21 mouse cellular contexts compared by ENCODE assay signal in the genomic region with DNA sequence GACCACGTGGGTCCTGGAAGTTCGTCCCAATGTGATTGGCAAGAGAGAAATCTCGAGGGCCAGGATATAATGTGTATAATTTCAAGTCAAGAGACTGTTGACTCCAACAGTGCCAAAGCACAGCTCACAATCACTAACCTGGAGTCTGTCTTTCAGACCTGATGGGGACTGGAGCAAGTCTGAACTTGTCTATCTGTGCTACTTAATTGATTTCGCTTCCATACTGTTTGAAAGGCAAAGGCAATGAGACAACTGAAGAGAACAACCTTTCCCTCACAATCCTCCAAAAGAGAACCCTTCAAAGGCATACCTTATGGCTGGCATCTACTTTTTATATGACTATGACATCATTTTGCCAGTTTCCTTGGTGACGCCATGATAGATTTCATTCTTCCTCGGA.
DNase-seq lines count a peak whose midpoint lies in the region; ATAC-seq and TF ChIP-seq lines count a peak whose summit lies in the region.
"Had no signal": no experiment of that assay in that cellular context is flagged by ENCODE, and none has a peak within 500 bp of the region (broad histone marks: within the 10 kb centered on the region; RNA-seq: fewer than 3 reads in every experiment).

No protein-coding gene starts in this region.

- no peak overlapping the region for H3ac ChIP-seq in myocyte (ENCODE audit: control insufficient read depth, insufficient read length)

- TF ChIP-seq POLR2A in CH12.LX (IDR thresholded peaks at IDR 0.05; ENCODE audit: low read depth, low read length) (no peak), myocyte (IDR thresholded peaks at IDR 0.05; ENCODE audit: insufficient read length, low read depth) (no peak)
- no peak for TF ChIP-seq POLR2A in lung, adult 2 months (IDR thresholded peaks at IDR 0.05; ENCODE audit: borderline replicate concordance, extremely low read depth, low read depth, low read length)

- TF ChIP-seq RAD21 in CH12.LX (IDR thresholded peaks at IDR 0.05; ENCODE audit: low read depth, low read length), result no peak

- no peak overlapping the region for H3K27ac ChIP-seq in midbrain, embryonic 11.5 days (ENCODE audit: low read depth, low read length)
- no peak overlapping the region for H3K27ac ChIP-seq in midbrain, embryonic 14.5 days (replicated peaks; ENCODE audit: low read depth, low read length)
- no peak overlapping the region for H3K27ac ChIP-seq in CH12.LX (ENCODE audit: insufficient read depth, low read depth)

- H3K9ac ChIP-seq in midbrain, embryonic 11.5 days (ENCODE audit: low read length), result no peak overlapping the region
- H3K9ac ChIP-seq in midbrain, embryonic 14.5 days (replicated peaks; ENCODE audit: low read length), result no peak overlapping the region
- no peak overlapping the region for H3K9ac ChIP-seq in CH12.LX (ENCODE audit: insufficient read depth, low read depth)

- ATAC-seq in midbrain, embryonic 11.5 days (ENCODE audit: low FRiP score), result no peak
- no peak for ATAC-seq in midbrain, embryonic 14.5 days (ENCODE audit: low FRiP score, low TSS enrichment)
- ATAC-seq: activated CD4-positive, CD25-positive, alpha-beta regulatory T cell, adult 4 months; CD4-positive, CD25-positive, alpha-beta regulatory T cell, adult 4 months; Patski had no signal

- no peak for TF ChIP-seq CTCF in CH12.LX (conservative IDR thresholded peaks at IDR 0.05 in 1 of 2, IDR thresholded peaks at IDR 0.05 in 1 of 2; ENCODE audit: low read depth in 2 of 2, low read length in 2 of 2)
- no peak for TF ChIP-seq CTCF in lung, adult 2 months (IDR thresholded peaks at IDR 0.05; ENCODE audit: insufficient read depth, low read length)

- H3K4me2 ChIP-seq in midbrain, embryonic 11.5 days, result no peak overlapping the region
- no peak overlapping the region for H3K4me2 ChIP-seq in midbrain, embryonic 14.5 days (ENCODE audit: low read length)
- H3K4me2 ChIP-seq in CH12.LX (ENCODE audit: insufficient read depth, low read depth, poor library complexity, severe bottlenecking) (peak overlapping the region; percentile 26; the same call in 1 of the 2 replicates), myocyte (ENCODE audit: low read depth) (peak overlapping the region; percentile 15)

- DNase-seq in midbrain, embryonic 11.5 days (ENCODE audit: low spot score, missing footprints), result peak; percentile 56
- DNase-seq in midbrain, embryonic 14.5 days, result no peak
- no peak for DNase-seq in CH12.LX (ENCODE audit: extremely low read depth)
- no peak for DNase-seq in lung, adult 2 months
- no peak for DNase-seq in heart, adult 9 months (ENCODE audit: low spot score in 2 of 2)
- DNase-seq: adrenal gland, adult 2 months; adrenal gland, adult 8-10 months; adrenal gland, postnatal 10 days; adrenal gland, postnatal 14 days; adrenal gland, postnatal 25 days; adrenal gland, postnatal 36 days; B cell, adult 2 months; cerebellum, adult 11 months; cerebellum, adult 11-12 months; cerebellum, adult 18-20 months; cerebellum, adult 2 months had no signal

- WGBS in midbrain, embryonic 11.5 days, result 94% methylated on average over 6 of the region's 6 CpGs
- 90% methylated on average over 6 of the region's 6 CpGs for WGBS in midbrain, embryonic 14.5 days
- WGBS in lung, adult 2 months, result 78% methylated on average over 6 of the region's 6 CpGs

- in situ Hi-C loops in CH12.LX (cut with MboI; ENCODE audit: low pct_ligation_motif_present, low pct_unique_long_range_greater_than_20kb, low sequenced_read_pairs), result no loop called here

- H3K4me1 ChIP-seq in midbrain, embryonic 11.5 days (ENCODE audit: control insufficient read depth, insufficient read depth, low read length), result no peaks in the 10 kb centered on the region
- no peaks in the 10 kb centered on the region for H3K4me1 ChIP-seq in midbrain, embryonic 14.5 days (ENCODE audit: control insufficient read depth, insufficient read depth, low read length)
- H3K4me1 ChIP-seq in CH12.LX (ENCODE audit: control insufficient read depth in 1 of 2, insufficient read depth in 2 of 2), result peaks cover 6 to 35% of the 10 kb centered on the region in 2 experiments
- H3K4me1 ChIP-seq in lung, adult 2 months (ENCODE audit: control insufficient read depth, insufficient read depth, low read length), result no peaks in the 10 kb centered on the region

- no peaks in the 10 kb centered on the region for H3K36me3 ChIP-seq in midbrain, embryonic 11.5 days (ENCODE audit: control insufficient read depth, insufficient read depth, low read length)
- no peaks in the 10 kb centered on the region for H3K36me3 ChIP-seq in midbrain, embryonic 14.5 days (ENCODE audit: control insufficient read depth, insufficient read depth, low read length)
- H3K36me3 ChIP-seq in CH12.LX (replicated peaks in 1 of 2; ENCODE audit: control insufficient read depth in 1 of 2, insufficient read depth in 1 of 2, low read length in 1 of 2) (no peaks in the 10 kb centered on the region), myocyte (ENCODE audit: control insufficient read depth, insufficient read depth) (no peaks in the 10 kb centered on the region)
- H3K36me3 ChIP-seq: G1E had no signal

- dilution Hi-C loops in CH12.LX (cut with MboI; ENCODE audit: extremely low pct_ligation_motif_present, extremely low pct_unique_long_range_greater_than_20kb, low sequenced_read_pairs), result no loop called here

- no peaks in the 10 kb centered on the region for H3K79me2 ChIP-seq in CH12.LX (replicated peaks; ENCODE audit: control insufficient read depth, extremely low read depth, insufficient read depth, poor library complexity, severe bottlenecking)
- no peaks in the 10 kb centered on the region for H3K79me2 ChIP-seq in myocyte (ENCODE audit: control insufficient read depth, insufficient read depth)

- no peaks in the 10 kb centered on the region for H3K9me3 ChIP-seq in midbrain, embryonic 11.5 days (ENCODE audit: control insufficient read depth, low read length)
- H3K9me3 ChIP-seq in midbrain, embryonic 14.5 days (ENCODE audit: control insufficient read depth, low read length), result no peaks in the 10 kb centered on the region
- H3K9me3 ChIP-seq in CH12.LX (replicated peaks; ENCODE audit: low read length), result peaks cover 7% of the 10 kb centered on the region

- no peaks in the 10 kb centered on the region for H3K27me3 ChIP-seq in midbrain, embryonic 11.5 days (ENCODE audit: control insufficient read depth, insufficient read depth, low read length)
- no peaks in the 10 kb centered on the region for H3K27me3 ChIP-seq in midbrain, embryonic 14.5 days (ENCODE audit: control insufficient read depth, insufficient read depth, low read length)
- H3K27me3 ChIP-seq in CH12.LX (replicated peaks), result no peaks in the 10 kb centered on the region
- H3K27me3 ChIP-seq in myocyte (ENCODE audit: control insufficient read depth, insufficient read depth, insufficient read length), result no peaks in the 10 kb centered on the region
- H3K27me3 ChIP-seq: Patski had no signal

- H3K4me3 ChIP-seq in midbrain, embryonic 11.5 days (ENCODE audit: low read depth, low read length), result no peak overlapping the region
- no peak overlapping the region for H3K4me3 ChIP-seq in midbrain, embryonic 14.5 days (replicated peaks; ENCODE audit: low read depth, low read length)
- H3K4me3 ChIP-seq in CH12.LX (replicated peaks in 1 of 3; ENCODE audit: low read depth in 2 of 3, low read length in 2 of 3, poor library complexity in 1 of 3) (no peak overlapping the region), myocyte (no peak overlapping the region)
- no peak overlapping the region for H3K4me3 ChIP-seq in lung, adult 2 months (replicated peaks; ENCODE audit: extremely low read depth, low read depth, low read length)

- TF ChIP-seq EP300 in CH12.LX (IDR thresholded peaks at IDR 0.05; ENCODE audit: low read length), result no peak

TF ChIP-seq in CH12.LX, 34 proteins besides CTCF, POLR2A, EP300 and RAD21:
- TF ChIP-seq RCOR1 (conservative IDR thresholded peaks at IDR 0.05; ENCODE audit: low read depth, low read length) (no peak), MXI1 (IDR thresholded peaks at IDR 0.05; ENCODE audit: low read depth, low read length) (no peak), CHD1 (IDR thresholded peaks at IDR 0.05; ENCODE audit: low read depth, low read length) (0 out of 2 replicates have a peak, but pooled peaks have one; percentile 72), SIN3A (IDR thresholded peaks at IDR 0.05; ENCODE audit: low read length) (0 out of 2 replicates have a peak, but pooled peaks have one; percentile 5)

TF ChIP-seq in myocyte, 11 proteins besides CTCF, POLR2A, EP300 and RAD21:
- TF ChIP-seq POLR2AphosphoS2 (IDR thresholded peaks at IDR 0.05; ENCODE audit: insufficient read length, low read depth), result no peak

Comparison
In these comparisons a context has a peak if more than half of its experiments do, and no peak if none do; other contexts are left out.
1. H3K4me2 ChIP-seq: peak in CH12.LX (single experiment) and myocyte (single experiment); none in midbrain, embryonic 11.5 days (single experiment) and midbrain, embryonic 14.5 days (single experiment).